Mouse (Mus musculus) heart, adult 2 months (tissue): ENCODE data around the gene Mrpl40.

Source experiments
- CTCF ChIP-seq: fragments of 200-600 bp; IDR thresholded peaks from 2 replicates; pipeline ENCODE4 v1.8.1; 2022; ENCODE audit warnings: antibody characterized with exemption, mild to moderate bottlenecking, moderate library complexity
- POLR2A ChIP-seq: fragments of 200-500 bp; IDR thresholded peaks from 2 replicates; pipeline ENCODE4 v1.6.1; 2011; ENCODE audit warnings: mild to moderate bottlenecking, low read depth, low read length, control low read depth; ENCODE audit not compliant: insufficient read depth

DNA sequence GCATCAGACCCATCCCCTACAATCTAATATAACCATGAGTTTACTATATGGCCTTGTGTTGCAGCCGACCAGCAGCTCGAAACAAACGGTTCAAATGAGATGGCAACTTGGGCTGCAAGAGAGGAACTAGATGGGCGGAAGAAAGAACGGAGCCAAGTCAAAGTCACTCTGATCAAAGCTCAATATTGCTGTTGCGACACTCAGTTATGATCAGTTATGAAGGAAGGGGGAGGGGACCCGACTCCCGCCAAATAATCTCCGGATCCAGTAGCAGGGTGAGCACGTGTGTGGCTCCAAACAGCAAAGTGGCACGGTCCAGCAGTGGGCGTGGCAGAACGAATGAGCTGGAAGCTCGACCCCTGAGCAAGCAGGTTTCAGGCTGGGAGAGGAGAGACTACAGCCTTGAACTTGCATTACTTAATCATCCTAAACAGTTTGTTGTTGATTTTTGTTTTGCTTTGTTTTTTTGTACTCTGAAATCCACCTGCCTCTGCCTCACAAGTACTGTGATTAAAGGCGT is 30.3 kb downstream of the Mrpl40 start:
- TF ChIP-seq POLR2A, result no peak
- TF ChIP-seq CTCF, result no peak
